Mouse (Mus musculus): Measurements from ENCODE around the gene Hbb-bt. TPM values are rescaled to one million over a fixed set of nuclear protein-coding genes. Genes with fewer than 3 reads are reported as not detected.
"Not testable (repeated sequence)": the region's sequence is repeated elsewhere in the genome, so short reads cannot be mapped to it uniquely, and the experiment has no call there.

Gene Hbb-bt
- total RNA-seq, 2 experiments from 2014 or later, result 40.8 to 52.6 TPM

DNA sequence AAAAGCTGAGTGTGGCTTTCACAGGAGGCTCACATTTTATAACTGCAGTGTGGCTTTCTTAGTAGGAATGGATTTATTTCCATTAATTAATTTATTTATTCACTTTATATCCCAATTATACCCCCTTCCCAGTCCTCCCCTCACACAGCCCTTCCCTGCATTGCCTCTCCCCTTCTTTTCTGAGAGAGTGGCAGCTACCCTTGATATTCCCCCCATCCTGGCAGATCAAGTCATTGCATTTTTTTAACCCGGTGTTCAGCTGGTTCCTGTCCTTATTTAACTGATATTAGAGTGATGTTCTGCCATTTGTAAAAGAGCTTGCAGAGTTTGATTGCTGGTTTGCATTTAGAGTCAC is 4.0 kb downstream of the Hbb-bt start:
- no peak for DNase-seq (ENCODE audit: low spot score in 2 of 2)

DNA sequence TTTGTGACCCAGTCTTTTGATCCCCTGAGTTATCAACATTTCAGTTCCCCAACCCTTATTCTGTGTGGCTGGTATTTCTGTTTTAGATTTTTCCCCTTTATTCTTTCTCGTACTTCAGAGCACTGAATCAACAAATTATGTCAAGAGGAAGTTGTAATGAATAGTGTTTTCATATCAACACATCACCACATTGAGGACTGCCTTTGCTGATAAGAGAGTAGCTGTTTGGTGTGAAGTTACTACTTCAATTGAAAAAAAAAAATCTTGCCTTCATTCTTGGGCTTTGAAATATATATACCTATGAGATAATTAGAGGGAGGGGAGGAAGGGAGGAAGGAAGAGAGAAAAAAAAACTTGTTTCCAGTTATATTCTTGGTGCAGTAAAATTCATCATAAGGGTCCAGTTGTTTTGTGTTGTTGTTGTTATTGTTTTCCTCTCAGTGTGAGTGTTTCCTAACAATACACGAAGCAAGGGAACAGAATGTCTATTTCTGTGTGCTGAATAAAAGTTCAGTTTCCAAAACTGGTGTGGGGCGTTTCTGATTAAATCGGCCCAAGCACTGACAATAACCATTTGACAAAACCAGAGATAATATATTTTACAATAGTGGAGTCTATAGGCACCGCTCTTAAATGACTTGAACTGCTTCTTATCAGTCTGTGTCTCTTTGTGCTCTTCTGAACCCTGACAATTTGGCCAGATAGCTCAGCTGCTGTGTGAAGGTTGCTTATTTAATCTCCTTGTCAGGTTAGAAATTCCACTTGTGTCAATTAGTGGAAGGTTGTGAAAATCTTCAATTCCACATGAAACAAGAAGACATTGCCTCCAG is 4.6 kb downstream of the Hbb-bt start:
- no peak for DNase-seq (ENCODE audit: low spot score in 2 of 2)

DNA sequence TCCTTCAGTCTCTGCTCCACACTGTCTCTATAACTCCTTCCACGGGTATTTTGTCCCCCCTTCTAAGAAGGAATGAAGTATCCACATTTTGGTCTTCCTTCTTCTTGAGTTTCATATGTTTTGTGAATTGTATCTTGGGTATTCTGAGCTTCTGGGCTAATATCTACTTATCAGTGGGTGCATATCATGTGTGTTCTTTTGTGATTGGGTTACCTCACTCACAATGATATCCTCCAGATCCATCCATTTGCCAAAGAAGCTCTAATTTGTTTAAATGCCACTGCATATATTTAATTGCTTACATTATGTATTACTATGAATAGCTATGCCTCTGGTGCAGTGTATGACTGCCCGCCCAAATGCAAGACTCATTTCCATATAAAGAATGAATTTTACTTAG is 5.7 kb downstream of the Hbb-bt start:
- not testable (repeated sequence) for DNase-seq (ENCODE audit: low spot score in 2 of 2)

DNA sequence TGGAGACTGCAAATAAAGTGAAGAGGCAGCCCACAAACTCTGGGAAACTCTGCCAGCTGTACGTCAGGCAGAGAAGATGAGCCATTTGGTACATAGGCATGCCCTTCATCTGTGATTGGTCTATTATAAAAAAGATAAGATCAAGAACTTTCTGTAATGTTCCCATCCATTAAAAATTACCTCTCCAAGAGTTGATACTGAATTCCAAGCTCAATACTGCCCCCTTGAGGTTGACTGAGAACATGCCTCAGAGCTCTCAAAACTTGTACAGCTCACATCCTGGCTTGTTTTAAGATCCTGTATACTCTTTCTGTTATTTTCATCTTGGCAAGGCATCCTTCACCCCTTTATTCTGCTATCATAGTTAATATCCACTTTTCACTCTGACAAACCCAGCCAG is 6.9 kb downstream of the Hbb-bt start:
- peak; percentile 11 to 26 for DNase-seq (ENCODE audit: low spot score in 2 of 2)

GRCm38 (mm10) chr7:103792669-103793388 is 21.0 kb downstream of the Hbb-bt start:
- no peak for DNase-seq (ENCODE audit: low spot score in 2 of 2)

DNA sequence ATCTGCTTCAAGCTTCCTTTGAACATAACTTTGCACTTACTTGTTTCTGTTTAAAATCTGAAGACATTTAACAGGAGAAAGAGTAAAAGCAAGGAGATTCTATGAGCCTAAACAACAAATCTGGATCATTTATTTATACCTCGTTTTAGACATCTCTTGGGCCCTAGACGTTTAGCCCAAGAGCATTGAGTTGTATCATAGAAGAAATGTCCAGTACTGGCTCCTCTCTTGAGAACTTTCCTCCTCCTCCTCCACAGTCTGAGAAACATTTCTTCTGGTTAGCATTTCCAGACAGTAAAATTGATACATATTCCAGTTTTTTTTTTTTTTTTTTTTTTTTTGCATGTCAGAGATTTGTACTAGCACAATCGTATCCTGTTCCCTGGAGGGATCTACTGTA is 22.1 kb downstream of the Hbb-bt start, which contains the start of gene Olfr67:
Gene Olfr67 (minus strand): TSS at position 101 of the 400 bp plus-strand sequence.
- DNase-seq (ENCODE audit: low spot score in 2 of 2), result no peak

GRCm38 (mm10) chr7:103779598-103779997 is 34.2 kb downstream of the Hbb-bt start, which contains the start of gene Olfr68:
Gene Olfr68, minus strand, starts transcription at chr7:103779698.
- no peak for DNase-seq (ENCODE audit: low spot score in 2 of 2)

DNA sequence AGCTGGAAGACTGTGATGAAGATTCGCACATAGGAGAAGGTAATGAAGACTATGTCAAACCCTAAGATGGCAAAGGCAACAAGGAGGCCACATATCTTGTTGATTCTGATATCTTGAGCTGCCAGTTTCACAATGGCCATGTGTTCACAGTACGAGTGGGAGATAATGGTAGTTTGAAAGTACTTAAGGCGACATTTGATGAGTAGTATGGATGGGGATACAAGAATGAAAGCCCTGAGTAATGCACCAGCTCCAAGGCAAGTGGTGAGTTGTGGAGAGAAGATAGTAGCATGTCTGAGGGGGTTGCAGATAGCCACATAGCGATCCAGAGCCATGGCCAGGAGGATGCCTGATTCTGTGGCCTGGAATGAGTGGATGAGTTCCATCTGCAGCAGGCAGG is 36.1 kb downstream of the Hbb-bt start:
- DNase-seq (ENCODE audit: low spot score in 2 of 2), result not testable (repeated sequence)

- no peak for DNase-seq (ENCODE audit: low spot score in 2 of 2)
Observed at GRCm38 (mm10) chr7:103771494-103771893, 42.3 kb downstream of the Hbb-bt start, which contains the start of gene Olfr69. Gene Olfr69, minus strand, starts transcription at chr7:103771594.

GRCm38 (mm10) chr7:103767687-103768086 is 46.1 kb downstream of the Hbb-bt start:
- not testable (repeated sequence) for DNase-seq (ENCODE audit: low spot score in 2 of 2)

Other genes with a start within 250 kb of the Hbb-bt start
- not detected for gene Olfr616, start 244.9 kb downstream of the Hbb-bt start, total RNA-seq (2021)
- gene Olfr617, start 240.9 kb downstream of the Hbb-bt start, total RNA-seq (2021), result not detected
- gene Olfr618, start 223.9 kb downstream of the Hbb-bt start, total RNA-seq (2021), result not detected
- gene Olfr619, start 213.4 kb downstream of the Hbb-bt start, total RNA-seq (2021), result not detected
- not detected for gene Olfr620, start 201.5 kb downstream of the Hbb-bt start, total RNA-seq (2021)
- gene Olfr622, start 171.3 kb downstream of the Hbb-bt start, total RNA-seq (2021), result not detected
- not detected for gene Olfr623, start 150.3 kb downstream of the Hbb-bt start, total RNA-seq (2021)
- gene Olfr624, start 142.8 kb downstream of the Hbb-bt start, total RNA-seq (2021), result under 1 TPM in 1 of 2 experiments, not detected in 1; 0.07 TPM
- not detected for gene Olfr625-ps1, start 131.3 kb downstream of the Hbb-bt start, total RNA-seq (2021)
- not detected for gene Olfr243, start 99.3 kb downstream of the Hbb-bt start, total RNA-seq (2021)
- not detected for gene Olfr628, start 83.6 kb downstream of the Hbb-bt start, total RNA-seq (2021)
- gene Olfr629, start 69.1 kb downstream of the Hbb-bt start, total RNA-seq (2021), result not detected
- gene Olfr630, start 56.7 kb downstream of the Hbb-bt start, total RNA-seq (2021), result not detected
- not detected for gene Olfr69, start 42.4 kb downstream of the Hbb-bt start, total RNA-seq (2021)
- not detected for gene Olfr68, start 34.3 kb downstream of the Hbb-bt start, total RNA-seq (2021)
- not detected for gene Olfr67, start 22.2 kb downstream of the Hbb-bt start, total RNA-seq (2021)
- gene Hbb-bs, start 14.1 kb upstream of the Hbb-bt start, total RNA-seq (2021), result 100 to 1,000 TPM; 337 to 460 TPM
- gene Hbb-bh2, start 26.5 kb upstream of the Hbb-bt start, total RNA-seq (2021), result not detected
- gene Hbb-bh1, start 29.2 kb upstream of the Hbb-bt start, total RNA-seq (2021), result not detected
- not detected for gene Hbb-y, start 39.2 kb upstream of the Hbb-bt start, total RNA-seq (2021)
- gene Olfr66, start 72.3 kb upstream of the Hbb-bt start, total RNA-seq (2021), result not detected
- gene Olfr64, start 80.5 kb upstream of the Hbb-bt start, total RNA-seq (2021), result not detected
- not detected for gene Olfr65, start 89.5 kb upstream of the Hbb-bt start, total RNA-seq (2021)
- not detected for gene Olfr631, start 114.8 kb upstream of the Hbb-bt start, total RNA-seq (2021)
- not detected for gene Olfr632, start 120.4 kb upstream of the Hbb-bt start, total RNA-seq (2021)
- gene Olfr633, start 130.4 kb upstream of the Hbb-bt start, total RNA-seq (2021), result not detected
- under 1 TPM in 1 of 2 experiments, not detected in 1; 0.05 TPM for gene Olfr635, start 157.2 kb upstream of the Hbb-bt start, total RNA-seq (2021)
- not detected for gene Olfr638, start 184.8 kb upstream of the Hbb-bt start, total RNA-seq (2021)
- gene Olfr639, start 203.3 kb upstream of the Hbb-bt start, total RNA-seq (2021), result under 1 TPM; 0.07 to 0.09 TPM
- not detected for gene Olfr640, start 211.6 kb upstream of the Hbb-bt start, total RNA-seq (2021)
- not detected for gene Olfr641, start 221.4 kb upstream of the Hbb-bt start, total RNA-seq (2021)
- not detected for gene Olfr642, start 238.7 kb upstream of the Hbb-bt start, total RNA-seq (2021)
- not detected for gene 4930516K23Rik, start 247.4 kb upstream of the Hbb-bt start, total RNA-seq (2021)

Data from left cerebral cortex, adult 18-20 months (tissue).